Mouse (Mus musculus) forebrain, embryonic 16.5 days (tissue): Measurements from ENCODE around the gene Trim31. TPM values are rescaled to one million over a fixed set of nuclear protein-coding genes. Genes with fewer than 3 reads are reported as not detected.

ENCODE experiments used
- ATAC-seq: fragments of 200-750 bp; cut with Nextera tagmentation; 2 replicates; pipeline ENCODE4 v1.8.0; 2017; ENCODE audit warnings: mild to moderate bottlenecking, moderate library complexity
- H3K27ac ChIP-seq: fragments of 300-500 bp; sonication (generic); 2 replicates; pipeline ENCODE4 v1.5.1; 2014; ENCODE audit warnings: low read length, control low read depth
- H3K27me3 ChIP-seq: fragments of 300-500 bp; sonication (generic); replicated peaks from 2 replicates; pipeline ENCODE4 v1.6.1; 2014; ENCODE audit warnings: low read length; ENCODE audit not compliant: control insufficient read depth, insufficient read depth
- H3K36me3 ChIP-seq: fragments of 300-500 bp; sonication (generic); 2 replicates; pipeline ENCODE4 v1.6.1; 2014; ENCODE audit not compliant: control insufficient read depth, insufficient read depth
- H3K4me1 ChIP-seq: fragments of 300-500 bp; sonication (generic); replicated peaks from 2 replicates; pipeline ENCODE4 v1.6.1; 2014; ENCODE audit warnings: low read length; ENCODE audit not compliant: control insufficient read depth, insufficient read depth
- H3K4me2 ChIP-seq: fragments of 300-500 bp; sonication (generic); 2 replicates; pipeline ENCODE4 v1.6.1; 2014; ENCODE audit warnings: mild to moderate bottlenecking, low read length, control low read depth
- H3K4me3 ChIP-seq: fragments of 300-500 bp; sonication (generic); replicated peaks from 2 replicates; pipeline ENCODE4 v1.5.1; 2014; ENCODE audit warnings: mild to moderate bottlenecking, low read length, control low read depth
- H3K9ac ChIP-seq: fragments of 300-500 bp; sonication (generic); replicated peaks from 2 replicates; pipeline ENCODE4 v1.6.1; 2014; ENCODE audit warnings: low read depth, low read length, control low read depth
- H3K9me3 ChIP-seq: fragments of 300-500 bp; sonication (generic); 2 replicates; pipeline ENCODE4 v1.6.1; 2016; ENCODE audit warnings: low read length; ENCODE audit not compliant: control insufficient read depth
- WGBS: fragments of 180-500 bp; shearing (Covaris S2); extraction: QIAGEN DNeasy Blood & Tissue Kit; methylation state at CpG from one replicate; pipeline ENCODE4 v1.1.7; 2014; 5-methylcytosine and 5-hydroxymethylcytosine counted together
- polyA plus RNA-seq: library from polyadenylated mRNA; unstranded; fragments of >200 nt; fragmentation: Nextera tagmentation; extraction: Ambion mirVana; gene quantifications from 2 replicates; pipeline ENCODE4 v1.2.1, GENCODE M21; 2015

Trim31 gene
- not detected in 2 replicates for polyA plus RNA-seq

DNA sequence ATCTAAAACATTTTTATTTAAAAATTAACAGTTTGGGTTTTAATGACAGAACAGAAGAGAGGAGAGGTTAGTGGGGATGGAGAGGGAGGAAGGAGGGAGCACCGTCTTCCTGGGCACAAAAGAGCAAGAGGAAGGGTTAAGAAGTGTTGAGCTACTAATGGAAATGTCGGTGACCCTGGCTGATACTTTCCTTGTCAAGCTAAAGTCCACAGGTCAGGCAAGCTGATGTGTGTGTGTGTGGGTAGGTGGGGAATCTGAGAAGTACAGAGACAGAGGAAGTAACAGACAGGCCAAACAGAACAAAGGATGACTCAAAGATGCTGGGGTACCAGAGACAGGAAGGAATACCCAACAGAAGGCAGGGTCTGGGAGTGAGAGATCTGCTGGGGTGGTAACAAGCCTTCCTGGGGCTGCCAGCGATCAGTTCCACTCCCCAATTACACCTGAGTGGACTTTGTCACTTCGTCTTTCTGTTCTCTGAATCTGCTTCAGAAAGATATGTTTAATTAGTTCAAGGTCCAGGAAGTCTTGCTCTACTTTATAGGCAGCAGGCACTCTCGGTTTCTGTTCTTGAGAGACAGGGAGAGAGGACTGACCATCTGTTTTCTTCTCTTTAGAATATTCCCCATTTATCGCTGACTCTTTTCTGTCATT is at the start of gene Trim31:
Gene Trim31 (plus strand): TSS at position 567 of the 654 bp plus-strand sequence.
- no peak within 1 kb of the TSS for H3K4me3 ChIP-seq
- H3K9ac ChIP-seq: no peak within 1 kb of the TSS
- H3K4me1 ChIP-seq: no peaks in the 10 kb centered on the region
- no peak within 1 kb of the TSS for H3K27ac ChIP-seq
- no peaks in the 10 kb centered on the region for H3K36me3 ChIP-seq
- no peak within 1 kb of the TSS for H3K4me2 ChIP-seq
- H3K27me3 ChIP-seq: no peaks in the 10 kb centered on the region
- no peak for ATAC-seq
- no peaks in the 10 kb centered on the region for H3K9me3 ChIP-seq
- 77% methylated on average over 6 of the region's 6 CpGs for WGBS

GRCm38 (mm10) chr17:36848911-36849310 is 49.0 kb upstream of the Trim31 start:
- Histone ChIP-seq H3K27me3 (no peaks in the 10 kb centered on the region), H3K4me1 (no peaks in the 10 kb centered on the region), H3K36me3 (peaks cover 3% of the 10 kb centered on the region; the same call in 1 of the 2 replicates), H3K9ac (no peak overlapping the region), H3K4me3 (no peak overlapping the region), H3K27ac (no peak overlapping the region), H3K9me3 (no peaks in the 10 kb centered on the region), H3K4me2 (no peak overlapping the region)
- ATAC-seq: no peak
- 84% methylated on average over 5 of the region's 5 CpGs for WGBS

DNA sequence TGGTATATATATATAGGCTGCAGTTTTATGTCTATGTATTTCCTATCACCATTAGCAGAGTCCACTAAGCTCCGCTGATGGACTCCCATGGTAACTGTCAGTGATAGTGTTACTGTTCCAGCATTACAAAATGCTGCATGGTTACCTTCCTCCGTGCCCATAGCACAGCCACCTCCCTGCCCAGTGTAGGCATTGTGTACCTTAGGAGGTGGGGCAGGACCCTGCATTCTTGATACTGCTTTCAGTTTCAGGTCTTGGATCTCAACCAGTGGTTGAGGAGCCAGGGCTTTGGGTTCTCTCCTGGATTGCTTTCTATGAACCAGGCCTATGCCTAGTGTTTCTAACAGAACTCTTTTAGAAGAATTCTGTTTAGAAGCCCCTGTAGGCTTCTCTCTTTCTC is 47.9 kb upstream of the Trim31 start:
- Histone ChIP-seq H3K4me3 (no peak overlapping the region), H3K4me1 (no peaks in the 10 kb centered on the region), H3K27ac (no peak overlapping the region), H3K36me3 (peaks cover 6% of the 10 kb centered on the region), H3K27me3 (no peaks in the 10 kb centered on the region), H3K9ac (no peak overlapping the region), H3K9me3 (no peaks in the 10 kb centered on the region), H3K4me2 (no peak overlapping the region)
- 92% methylated on average over 2 of the region's 2 CpGs for WGBS
- ATAC-seq: no peak

- no peaks in the 10 kb centered on the region for H3K9me3 ChIP-seq
- WGBS: 84% methylated on average over 5 of the region's 5 CpGs
- peaks cover 6% of the 10 kb centered on the region for H3K36me3 ChIP-seq
These were observed 46.7 kb upstream of the Trim31 start for GRCm38 (mm10) chr17:36851200-36851599.

GRCm38 (mm10) chr17:36851627-36852026 is 46.3 kb upstream of the Trim31 start:
- Histone ChIP-seq H3K4me1 (no peaks in the 10 kb centered on the region), H3K9ac (no peak overlapping the region), H3K27ac (no peak overlapping the region), H3K4me3 (no peak overlapping the region), H3K4me2 (no peak overlapping the region), H3K36me3 (peaks cover 8% of the 10 kb centered on the region), H3K9me3 (no peaks in the 10 kb centered on the region), H3K27me3 (no peaks in the 10 kb centered on the region)
- ATAC-seq: no peak
- WGBS: 91% methylated on average over 5 of the region's 5 CpGs

More at GRCm38 (mm10) chr17:36851200-36851599, 46.7 kb upstream of the Trim31 start:
- no peak for ATAC-seq
- no peak overlapping the region for H3K9ac ChIP-seq
- no peak overlapping the region for H3K4me3 ChIP-seq
- H3K27me3 ChIP-seq: no peaks in the 10 kb centered on the region
- H3K4me2 ChIP-seq: no peak overlapping the region
- no peak overlapping the region for H3K27ac ChIP-seq
- H3K4me1 ChIP-seq: no peaks in the 10 kb centered on the region

DNA sequence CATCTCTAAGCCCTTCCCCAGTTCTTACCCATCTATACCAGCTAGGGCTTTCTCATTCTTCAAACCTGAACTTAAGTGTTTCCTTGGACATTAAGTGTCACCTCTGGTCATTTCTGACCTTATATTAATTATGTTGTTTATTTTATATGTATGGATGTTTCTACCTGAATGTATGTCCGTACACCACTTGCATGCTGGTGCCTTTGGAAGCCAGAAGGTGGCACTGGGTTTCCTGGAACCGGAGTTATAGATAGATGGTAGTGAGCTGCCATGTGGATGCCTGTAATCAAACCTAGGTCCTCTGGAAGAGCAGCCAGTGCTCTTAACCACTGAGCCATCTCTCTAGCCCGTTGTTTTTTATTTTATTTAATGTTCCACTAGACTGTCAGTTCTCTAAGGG is 42.4 kb upstream of the Trim31 start:
- H3K27me3 ChIP-seq: no peaks in the 10 kb centered on the region

GRCm38 (mm10) chr17:36856236-36856635 is 41.7 kb upstream of the Trim31 start:
- Histone ChIP-seq H3K4me2 (no peak overlapping the region), H3K9ac (no peak overlapping the region), H3K36me3 (peaks cover 25% of the 10 kb centered on the region), H3K9me3 (no peaks in the 10 kb centered on the region), H3K4me1 (no peaks in the 10 kb centered on the region), H3K27ac (no peak overlapping the region), H3K27me3 (no peaks in the 10 kb centered on the region), H3K4me3 (no peak overlapping the region)
- 90% methylated on average over 4 of the region's 4 CpGs for WGBS
- ATAC-seq: no peak

More for the DNA sequence above, 42.4 kb upstream of the Trim31 start:
- no peaks in the 10 kb centered on the region for H3K9me3 ChIP-seq
- H3K4me3 ChIP-seq: no peak overlapping the region
- no peak for ATAC-seq
- no peaks in the 10 kb centered on the region for H3K4me1 ChIP-seq
- no peak overlapping the region for H3K27ac ChIP-seq
- H3K9ac ChIP-seq: no peak overlapping the region
- no peak overlapping the region for H3K4me2 ChIP-seq
- 93% methylated on average over 3 of the region's 3 CpGs for WGBS
- H3K36me3 ChIP-seq: peaks cover 25% of the 10 kb centered on the region

DNA sequence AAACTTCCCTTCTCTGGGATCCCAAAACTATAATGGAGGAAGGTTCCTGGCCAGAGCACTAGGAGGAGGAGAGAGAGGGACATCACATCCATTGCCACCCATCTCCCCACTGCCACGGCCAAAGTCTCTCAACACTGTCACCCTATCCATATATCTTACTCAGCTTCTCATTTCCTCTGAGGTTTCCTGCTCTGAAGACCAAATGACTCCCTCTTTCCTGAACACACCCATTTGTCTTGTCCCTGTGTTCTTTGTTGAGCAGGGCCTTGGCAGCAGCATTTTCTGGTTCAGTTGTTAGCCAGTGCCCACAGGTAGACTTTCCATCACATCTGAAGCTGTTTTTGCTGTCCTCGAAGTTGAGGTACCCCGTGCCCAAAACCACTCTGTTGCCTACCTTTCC is 39.7 kb upstream of the Trim31 start:
- Histone ChIP-seq H3K27me3 (no peaks in the 10 kb centered on the region), H3K36me3 (peaks cover 25% of the 10 kb centered on the region), H3K9ac (no peak overlapping the region), H3K4me2 (no peak overlapping the region), H3K4me3 (no peak overlapping the region), H3K27ac (no peak overlapping the region), H3K4me1 (no peaks in the 10 kb centered on the region), H3K9me3 (no peaks in the 10 kb centered on the region)
- WGBS: 94% methylated on average over 3 of the region's 3 CpGs
- no peak for ATAC-seq

GRCm38 (mm10) chr17:36861680-36862079 is 36.2 kb upstream of the Trim31 start:
- WGBS: 75% methylated on average over 2 of the region's 2 CpGs
- ATAC-seq: no peak
- Histone ChIP-seq H3K9ac (no peak overlapping the region), H3K9me3 (no peaks in the 10 kb centered on the region), H3K27me3 (no peaks in the 10 kb centered on the region), H3K4me1 (peaks cover 2% of the 10 kb centered on the region; the same call in 1 of the 2 replicates), H3K27ac (no peak overlapping the region), H3K4me3 (no peak overlapping the region), H3K4me2 (no peak overlapping the region), H3K36me3 (peaks cover 17% of the 10 kb centered on the region; the same call in 1 of the 2 replicates)
